Mouse (Mus musculus) B cell, adult (primary cell): ENCODE results near the gene Commd4. TPM values are rescaled to one million over a fixed set of nuclear protein-coding genes. Genes with fewer than 3 reads are reported as not detected.

ENCODE experiments used
- total RNA-seq: library from RNA; stranded (reverse); gene quantifications from 4 replicates; pipeline ENCODE4 v1.2.4, GENCODE M21; 2023; ENCODE audit not compliant: inconsistent age

Commd4 gene
- total RNA-seq: 117 to 160 TPM (median 138 TPM) in 4 replicates

DNA sequence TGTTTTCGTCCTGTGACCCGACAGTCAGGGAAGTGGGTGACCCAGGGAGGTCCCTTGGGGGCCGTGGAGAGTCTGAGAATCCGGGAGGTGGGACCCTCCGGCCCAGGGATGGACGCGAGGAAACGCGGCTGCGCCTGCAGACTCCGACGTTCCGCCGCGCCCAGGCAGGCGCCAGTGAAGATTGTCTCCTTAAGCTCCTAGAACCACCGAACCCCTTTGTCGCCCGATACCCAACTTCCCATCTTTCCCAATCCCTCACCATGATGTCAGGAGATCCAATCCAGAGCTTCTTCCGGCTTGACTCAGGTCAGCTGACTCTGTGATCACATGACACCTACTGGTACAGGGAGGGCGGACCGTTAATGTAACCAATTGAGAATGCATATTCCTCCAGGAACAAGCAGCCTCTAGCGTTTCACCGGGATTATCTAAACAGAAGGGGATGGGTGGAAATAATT, at the start of gene Commd4:
Commd4 (minus strand) TSS at position 319 of the 458 bp plus-strand sequence.

DNA sequence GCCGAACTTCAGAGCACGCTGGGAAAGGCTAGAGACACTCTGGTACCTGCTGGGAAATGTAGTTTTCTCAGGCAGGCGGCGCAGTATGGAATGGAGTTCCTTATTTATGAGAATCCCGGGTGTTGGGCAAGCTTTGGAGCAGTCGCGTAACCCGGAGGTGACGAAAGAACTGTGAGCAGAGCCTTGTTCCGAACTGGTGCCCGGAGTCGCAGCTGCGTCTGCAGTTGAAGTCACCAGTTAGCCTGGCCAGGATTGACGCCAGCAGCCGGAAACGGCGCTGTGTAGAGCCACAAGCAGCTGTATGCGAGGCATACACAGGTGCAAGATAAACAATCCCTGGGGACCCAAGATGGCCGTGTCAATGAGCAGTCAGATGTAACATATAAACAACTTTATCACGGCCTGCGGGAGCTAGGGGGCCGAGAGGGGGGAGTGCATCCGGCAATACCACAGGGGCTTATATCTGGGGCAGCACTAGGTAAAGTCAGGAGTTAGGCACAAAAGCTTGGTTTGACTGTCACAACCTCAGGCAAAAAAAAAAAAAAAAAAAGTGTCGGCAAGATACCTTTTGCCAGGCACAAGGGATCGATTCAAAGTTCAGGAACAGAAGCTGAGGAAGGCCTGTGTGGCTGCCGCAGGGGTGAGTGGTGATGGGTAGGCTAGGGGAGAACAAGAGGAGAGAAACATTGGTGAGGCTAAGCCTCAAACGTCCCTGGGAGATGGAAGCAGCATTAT, 9.8 kb downstream of the Commd4 start, which contains the start of gene Neil1:
Neil1 (minus strand) TSS at position 162 of the 735 bp plus-strand sequence.

GRCm38 (mm10) chr9:57130577-57131433, 27.3 kb downstream of the Commd4 start, which contains the start of gene Man2c1:
Gene Man2c1 (plus strand): TSS chr9:57130690.

Other genes with a start within 250 kb of the Commd4 start
- 11.6 to 13.3 TPM (median 12.9 TPM) in 4 replicates for gene Snx33, start 230.0 kb downstream of the Commd4 start, total RNA-seq
- 60.3 to 67.6 TPM (median 65.5 TPM) in 4 replicates for gene Imp3, start 220.9 kb downstream of the Commd4 start, total RNA-seq
- gene Snupn, start 207.5 kb downstream of the Commd4 start, total RNA-seq: 7.9 to 11.4 TPM (median 11.0 TPM) in 4 replicates
- gene Ptpn9, start 163.4 kb downstream of the Commd4 start, total RNA-seq: 12.3 to 16.9 TPM (median 13.4 TPM) in 4 replicates
- gene Sin3a, start 86.3 kb downstream of the Commd4 start, total RNA-seq: 120 to 137 TPM (median 127 TPM) in 4 replicates
- gene Man2c1, start 27.6 kb downstream of the Commd4 start, total RNA-seq: 95.9 to 124 TPM (median 122 TPM) in 4 replicates
- 65.5 to 75.3 TPM (median 74.0 TPM) in 4 replicates for gene Neil1, start 10.0 kb downstream of the Commd4 start, total RNA-seq
- not detected in 4 replicates for gene Trcg1, start 78.2 kb upstream of the Commd4 start, total RNA-seq
- gene 1700017B05Rik, start 104.3 kb upstream of the Commd4 start, total RNA-seq: 184 to 225 TPM (median 207 TPM) in 4 replicates